In genomic region chr17:86283741-86284140, GRCm38 (mm10) we compare ENCODE assay signal across 10 mouse cellular contexts.
DNase-seq lines count a peak whose midpoint lies in the region; ATAC-seq and TF ChIP-seq lines count a peak whose summit lies in the region.
"Had no signal": no experiment of that assay in that cellular context is flagged by ENCODE, and none has a peak within 500 bp of the region (broad histone marks: within the 10 kb centered on the region; RNA-seq: fewer than 3 reads in every experiment).

No protein-coding gene starts in this region.

- H3K9ac ChIP-seq in liver, adult 2 months (ENCODE audit: low read depth, low read length) = no peak overlapping the region
- H3K9ac ChIP-seq in liver, embryonic 12.5 days = no peak overlapping the region

- DNase-seq in adrenal gland, adult (ENCODE audit: inconsistent age in 2 of 2, low spot score in 1 of 2) = peak; percentile 29 to 52
- no peak for DNase-seq in adrenal gland, adult 18-20 months (ENCODE audit: low spot score in 2 of 2)
- DNase-seq in liver, adult 2 months (ENCODE audit: extremely low read depth, low read depth, low spot score) = peak; percentile 49
- DNase-seq in kidney, adult 2 months = peak; percentile 62
- no peak for DNase-seq in layer of hippocampus, postnatal 14 days (ENCODE audit: low spot score in 2 of 2)
- DNase-seq in retina, postnatal 1 day = no peak
- DNase-seq: layer of hippocampus, adult 9-11 months had no signal

- peak overlapping the region; percentile 7; the same call in 1 of the 2 replicates for H3K27ac ChIP-seq in liver, adult 2 months (replicated peaks; ENCODE audit: insufficient read depth, low read depth, low read length)
- H3K27ac ChIP-seq in liver, embryonic 12.5 days = no peak overlapping the region
- H3K27ac ChIP-seq in kidney, adult 2 months (ENCODE audit: insufficient read depth, low read depth, low read length) = 0 out of 2 replicates have a peak overlapping the region, but pooled peaks have one; percentile 0

- peaks cover 6% of the 10 kb centered on the region; the same call in 1 of the 2 replicates for H3K79me2 ChIP-seq in liver, adult 2 months (ENCODE audit: control insufficient read depth, insufficient read depth, low read length)

- no peak overlapping the region for H3K4me3 ChIP-seq in liver, adult 2 months (ENCODE audit: insufficient read depth, low read depth, low read length)
- no peak overlapping the region for H3K4me3 ChIP-seq in liver, embryonic 12.5 days
- no peak overlapping the region for H3K4me3 ChIP-seq in kidney, adult 2 months (ENCODE audit: insufficient read depth, low read depth, low read length)

- H3K4me2 ChIP-seq in liver, embryonic 12.5 days = no peak overlapping the region
- H3K4me2 ChIP-seq: midbrain, embryonic 11.5 days had no signal

- no peak for ATAC-seq in liver, embryonic 12.5 days
- ATAC-seq in monocyte, adult 5-6 weeks (replicated peaks; ENCODE audit: insufficient number of reproducible peaks, low FRiP score, low TSS enrichment, poor library complexity, severe bottlenecking) = peak; percentile 56

- peaks cover 16% of the 10 kb centered on the region for H3K4me1 ChIP-seq in liver, adult 2 months (ENCODE audit: control insufficient read depth, insufficient read depth, low read length)
- peaks cover 22% of the 10 kb centered on the region for H3K4me1 ChIP-seq in liver, embryonic 12.5 days
- peaks cover 10% of the 10 kb centered on the region for H3K4me1 ChIP-seq in kidney, adult 2 months (ENCODE audit: control insufficient read depth, insufficient read depth, low read length)

- no peak for TF ChIP-seq POLR2A in liver, adult 2 months (IDR thresholded peaks at IDR 0.05; ENCODE audit: extremely low read depth, insufficient read depth, low read length)
- TF ChIP-seq POLR2A in kidney, adult 2 months (IDR thresholded peaks at IDR 0.05; ENCODE audit: low read depth, low read length) = no peak

- no peaks in the 10 kb centered on the region for H3K36me3 ChIP-seq in liver, adult 2 months (ENCODE audit: control insufficient read depth, insufficient read depth, low read length)
- no peaks in the 10 kb centered on the region for H3K36me3 ChIP-seq in liver, embryonic 12.5 days
- no peaks in the 10 kb centered on the region for H3K36me3 ChIP-seq in kidney, adult 2 months (ENCODE audit: control insufficient read depth, insufficient read depth, low read length)

- H3K9me3 ChIP-seq in liver, embryonic 12.5 days (replicated peaks) = no peaks in the 10 kb centered on the region

- 30% methylated on average over 5 of the region's 5 CpGs for WGBS in liver, adult 2 months
- 10% methylated on average over 5 of the region's 5 CpGs for WGBS in liver, embryonic 12.5 days (ENCODE audit: insufficient replicate concordance)
- 43% methylated on average over 5 of the region's 5 CpGs for WGBS in kidney, adult 2 months

- no peaks in the 10 kb centered on the region for H3K27me3 ChIP-seq in liver, adult 2 months (ENCODE audit: control insufficient read depth, insufficient read depth, low read length)
- no peaks in the 10 kb centered on the region for H3K27me3 ChIP-seq in liver, embryonic 12.5 days (replicated peaks)
- no peaks in the 10 kb centered on the region for H3K27me3 ChIP-seq in kidney, adult 2 months (replicated peaks; ENCODE audit: control insufficient read depth, insufficient read depth, low read length)

- no peak for TF ChIP-seq CTCF in liver, adult 2 months (IDR thresholded peaks at IDR 0.05; ENCODE audit: low read depth, low read length)
- TF ChIP-seq CTCF in kidney, adult 2 months (conservative IDR thresholded peaks at IDR 0.05; ENCODE audit: insufficient read depth, insufficient read length, low read depth, low read length) = no peak

Comparison
In these comparisons a context has a peak if more than half of its experiments do, and no peak if none do; other contexts are left out.
1. DNase-seq: peak in adrenal gland, adult (2 of 2), liver, adult 2 months (single experiment) and kidney, adult 2 months (single experiment); none in adrenal gland, adult 18-20 months (0 of 2), layer of hippocampus, postnatal 14 days (0 of 2) and retina, postnatal 1 day (single experiment).